ENCODE assay signal across 15 mouse cellular contexts in the genomic region with DNA sequence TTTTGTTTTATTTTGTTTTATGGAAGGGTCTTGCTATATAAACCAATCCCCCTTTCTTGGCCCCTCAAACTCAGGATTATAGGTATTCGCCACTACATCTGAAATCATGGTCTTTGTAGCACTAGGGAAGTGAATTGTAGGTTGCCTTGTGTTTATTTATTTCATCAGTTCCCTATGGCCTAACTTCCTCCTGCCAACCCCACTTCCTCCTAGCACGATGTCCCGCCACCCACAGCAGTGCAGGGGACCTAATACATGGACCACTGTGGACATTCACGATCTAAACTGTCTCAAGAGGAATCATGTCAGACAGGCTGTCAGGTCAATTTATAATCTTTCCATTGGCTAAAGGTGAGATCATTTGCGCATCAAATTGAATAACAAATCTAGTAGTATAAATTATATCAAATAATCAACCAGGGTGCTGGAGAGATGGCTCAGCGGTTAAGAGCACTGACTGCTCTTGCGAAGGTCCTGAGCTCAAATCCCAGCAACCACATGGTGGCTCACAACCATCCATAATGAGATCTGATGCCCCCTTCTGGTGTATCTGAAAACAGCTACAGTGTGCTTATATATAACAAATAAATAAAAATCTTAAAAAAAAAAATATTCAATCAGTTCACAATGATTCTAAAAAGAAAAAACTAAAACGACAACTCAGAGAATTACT. TPM values are rescaled to one million over a fixed set of nuclear protein-coding genes. Genes with fewer than 3 reads are reported as not detected.
DNase-seq lines count a peak whose midpoint lies in the region; ATAC-seq and TF ChIP-seq lines count a peak whose summit lies in the region.
"Had no signal": no experiment of that assay in that cellular context is flagged by ENCODE, and none has a peak within 500 bp of the region (broad histone marks: within the 10 kb centered on the region; RNA-seq: fewer than 3 reads in every experiment).

No protein-coding gene starts in this region.

- no peaks in the 10 kb centered on the region for H3K9me3 ChIP-seq in CH12.LX (replicated peaks; ENCODE audit: low read length)
- H3K9me3 ChIP-seq in MEL (replicated peaks; ENCODE audit: insufficient read depth, low read length): no peaks in the 10 kb centered on the region
- no peaks in the 10 kb centered on the region for H3K9me3 ChIP-seq in hindbrain, embryonic 13.5 days
- H3K9me3 ChIP-seq: hindbrain, embryonic 15.5 days; midbrain, embryonic 12.5 days had no signal

- TF ChIP-seq RAD21 in CH12.LX (IDR thresholded peaks at IDR 0.05; ENCODE audit: low read depth, low read length) (no peak; the same call in 1 of the 2 replicates), MEL (IDR thresholded peaks at IDR 0.05; ENCODE audit: low read depth, low read length) (peak; percentile 5)

- TF ChIP-seq EP300 in CH12.LX (IDR thresholded peaks at IDR 0.05; ENCODE audit: low read length): no peak
- no peak for TF ChIP-seq EP300 in MEL (IDR thresholded peaks at IDR 0.05; ENCODE audit: low read depth in 1 of 2, low read length in 2 of 2)

- no peak overlapping the region for H3K4me2 ChIP-seq in CH12.LX (ENCODE audit: insufficient read depth, low read depth, poor library complexity, severe bottlenecking)
- no peak overlapping the region for H3K4me2 ChIP-seq in hindbrain, embryonic 13.5 days
- H3K4me2 ChIP-seq: hindbrain, embryonic 15.5 days; midbrain, embryonic 12.5 days had no signal

- no peak for ATAC-seq in erythroid progenitor cell, adult 5-6 weeks (replicated peaks; ENCODE audit: low FRiP score, poor library complexity, severe bottlenecking)
- no peak for ATAC-seq in hindbrain, embryonic 13.5 days (ENCODE audit: low FRiP score)

- no peaks in the 10 kb centered on the region; the same call in 1 of the 2 replicates for H3K79me2 ChIP-seq in CH12.LX (replicated peaks; ENCODE audit: control insufficient read depth, extremely low read depth, insufficient read depth, poor library complexity, severe bottlenecking)
- H3K79me2 ChIP-seq in MEL (ENCODE audit: control insufficient read depth, insufficient read depth, low read length, poor library complexity): no peaks in the 10 kb centered on the region
- no peaks in the 10 kb centered on the region for H3K79me2 ChIP-seq in macrophage (ENCODE audit: inconsistent target)

- DNase-seq in layer of hippocampus, adult 2 months (ENCODE audit: low spot score in 2 of 2): no peak
- no peak for DNase-seq in layer of hippocampus, adult 8-10 months (ENCODE audit: low spot score in 2 of 2)
- DNase-seq in CH12.LX (ENCODE audit: extremely low read depth): no peak
- peak; percentile 35 for DNase-seq in MEL (ENCODE audit: low read depth, low spot score)
- DNase-seq: cerebellum, adult 11-12 months; cerebellum, postnatal 36 days; gastrocnemius, postnatal 36 days; liver; right cerebral cortex, postnatal 4 days; thymus, adult 2 months had no signal

- TF ChIP-seq POLR2A in CH12.LX (IDR thresholded peaks at IDR 0.05; ENCODE audit: low read depth, low read length) (no peak), MEL (IDR thresholded peaks at IDR 0.05; ENCODE audit: control insufficient read depth in 1 of 2, insufficient read depth in 1 of 2, low read depth in 1 of 2, low read length in 2 of 2, poor library complexity in 1 of 2) (no peak)

- H3K27ac ChIP-seq in layer of hippocampus, adult 2 months: no peak overlapping the region
- H3K27ac ChIP-seq in CH12.LX (ENCODE audit: insufficient read depth, low read depth) (no peak overlapping the region), MEL (ENCODE audit: control insufficient read depth, low read depth, low read length) (no peak overlapping the region), macrophage (peak overlapping the region; percentile 38)
- H3K27ac ChIP-seq in hindbrain, embryonic 13.5 days: no peak overlapping the region
- H3K27ac ChIP-seq: hindbrain, embryonic 15.5 days; midbrain, embryonic 12.5 days had no signal

- H3K9ac ChIP-seq in CH12.LX (ENCODE audit: insufficient read depth, low read depth): no peak overlapping the region
- H3K9ac ChIP-seq in MEL (ENCODE audit: control insufficient read depth, low read depth, low read length, poor library complexity, severe bottlenecking): no peak overlapping the region
- H3K9ac ChIP-seq in hindbrain, embryonic 13.5 days: no peak overlapping the region
- H3K9ac ChIP-seq: hindbrain, embryonic 15.5 days; midbrain, embryonic 12.5 days had no signal

- peaks cover 1 to 2% of the 10 kb centered on the region in 2 experiments; a peak in 3 of 4 replicates for H3K4me1 ChIP-seq in CH12.LX (ENCODE audit: control insufficient read depth in 1 of 2, insufficient read depth in 2 of 2)
- peaks cover 0 to 2% of the 10 kb centered on the region in 2 experiments; a peak in 1 of 4 replicates for H3K4me1 ChIP-seq in MEL (ENCODE audit: control insufficient read depth in 1 of 2, insufficient read depth in 2 of 2, low read length in 2 of 2)
- H3K4me1 ChIP-seq in hindbrain, embryonic 13.5 days (replicated peaks): no peaks in the 10 kb centered on the region
- H3K4me1 ChIP-seq: hindbrain, embryonic 15.5 days had no signal

- H3K36me3 ChIP-seq in CH12.LX (replicated peaks in 1 of 2; ENCODE audit: control insufficient read depth in 1 of 2, insufficient read depth in 1 of 2, low read length in 1 of 2): peaks cover 0 to 5% of the 10 kb centered on the region in 2 experiments
- H3K36me3 ChIP-seq in MEL (ENCODE audit: control insufficient read depth in 1 of 2, insufficient read depth in 2 of 2, low read length in 2 of 2): peaks cover 0 to 5% of the 10 kb centered on the region in 2 experiments; a peak in 2 of 4 replicates
- H3K36me3 ChIP-seq in macrophage (ENCODE audit: inconsistent target): no peaks in the 10 kb centered on the region
- H3K36me3 ChIP-seq in hindbrain, embryonic 13.5 days: peaks cover 5% of the 10 kb centered on the region; the same call in 1 of the 2 replicates
- H3K36me3 ChIP-seq: hindbrain, embryonic 15.5 days; midbrain, embryonic 12.5 days had no signal

- whole genome bisulfite sequencing in macrophage (ENCODE audit: missing documents): 51% methylated on average over 8 of the region's 8 CpGs
- 90% methylated on average over 8 of the region's 8 CpGs for WGBS in hindbrain, embryonic 13.5 days

- H3K4me3 ChIP-seq in layer of hippocampus, adult 2 months: no peak overlapping the region
- H3K4me3 ChIP-seq in CH12.LX (replicated peaks in 1 of 3; ENCODE audit: low read depth in 2 of 3, low read length in 2 of 3, poor library complexity in 1 of 3): no peak overlapping the region
- H3K4me3 ChIP-seq in MEL (ENCODE audit: control insufficient read depth in 1 of 2, insufficient read depth in 1 of 2, low read depth in 2 of 2, low read length in 2 of 2): no peak overlapping the region
- no peak overlapping the region for H3K4me3 ChIP-seq in macrophage (ENCODE audit: inconsistent target)
- H3K4me3 ChIP-seq in hindbrain, embryonic 13.5 days: no peak overlapping the region
- H3K4me3 ChIP-seq: hindbrain, embryonic 15.5 days; midbrain, embryonic 12.5 days had no signal

- in situ Hi-C loops in CH12.LX (cut with MboI; ENCODE audit: low pct_ligation_motif_present, low pct_unique_long_range_greater_than_20kb, low sequenced_read_pairs): no loop called here

- peak; percentile 59 for TF ChIP-seq CTCF in layer of hippocampus, adult 2 months (conservative IDR thresholded peaks at IDR 0.05)
- TF ChIP-seq CTCF in CH12.LX (conservative IDR thresholded peaks at IDR 0.05 in 1 of 2, IDR thresholded peaks at IDR 0.05 in 1 of 2; ENCODE audit: low read depth in 2 of 2, low read length in 2 of 2) (peak in 1 of 2 experiments; percentile 53; a peak in 2 of 4 replicates), MEL (IDR thresholded peaks at IDR 0.05 in 2 of 3, conservative IDR thresholded peaks at IDR 0.05 in 1 of 3; ENCODE audit: control insufficient read depth in 1 of 3, insufficient read depth in 1 of 3, low read depth in 2 of 3, low read length in 3 of 3, poor library complexity in 1 of 3, severe bottlenecking in 1 of 3) (peak in 2 of 3 experiments; percentile 18 to 42; a peak in 4 of 6 replicates)

- no peaks in the 10 kb centered on the region for H3K27me3 ChIP-seq in CH12.LX (replicated peaks)
- no peaks in the 10 kb centered on the region for H3K27me3 ChIP-seq in MEL (ENCODE audit: control insufficient read depth in 1 of 2, insufficient read depth in 2 of 2, low read length in 2 of 2)
- H3K27me3 ChIP-seq in hindbrain, embryonic 13.5 days: no peaks in the 10 kb centered on the region
- H3K27me3 ChIP-seq: hindbrain, embryonic 15.5 days; midbrain, embryonic 12.5 days had no signal

- dilution Hi-C loops in CH12.LX (cut with MboI; ENCODE audit: extremely low pct_ligation_motif_present, extremely low pct_unique_long_range_greater_than_20kb, low sequenced_read_pairs): no loop called here

TF ChIP-seq in CH12.LX, 34 proteins besides CTCF, POLR2A, EP300 and RAD21:
- TF ChIP-seq SMC3 (IDR thresholded peaks at IDR 0.05; ENCODE audit: low read depth, low read length) (peak; percentile 25; the same call in 1 of the 2 replicates), MYC (IDR thresholded peaks at IDR 0.05; ENCODE audit: low read depth, low read length) (no peak), TCF12 (IDR thresholded peaks at IDR 0.05; ENCODE audit: low read depth, low read length) (no peak), MAFK (IDR thresholded peaks at IDR 0.05; ENCODE audit: insufficient replicate concordance, low read length) (no peak)

TF ChIP-seq in MEL, 35 proteins besides CTCF, POLR2A, EP300 and RAD21:
- TF ChIP-seq SMC3 (IDR thresholded peaks at IDR 0.05; ENCODE audit: low read depth, low read length): peak; percentile 33
- TF ChIP-seq NRF1 (IDR thresholded peaks at IDR 0.05; ENCODE audit: insufficient read depth, low read depth, low read length, poor library complexity, severe bottlenecking): no peak
TF ChIP-seq in MEL: peak in this region for 1.

RNA-seq across cellular contexts. Expression of a gene that starts 23.1 kb away (rescaled TPM):
- 10 to 100 TPM; 53.2 to 57.8 TPM for total RNA-seq in layer of hippocampus, adult 2 months (2021)
- total RNA-seq in layer of hippocampus, adult 8-10 months (2022): 10 to 100 TPM; 49.6 to 57.7 (median 53.5) TPM
- total RNA-seq in CH12.LX (2012; rRNA removed) (3.1 and 6.2 TPM in 2 replicates), CH12.LX (2014; rRNA removed) (11.1 and 12.1 TPM in 2 replicates), MEL (2012; rRNA removed) (1.9 and 2.9 TPM in 2 replicates)
- polyA plus RNA-seq in CH12.LX (2012; ENCODE audit: insufficient read length, low read depth) (6.7 and 7.1 TPM in 2 replicates), MEL (2012; ENCODE audit: insufficient read depth in 1 of 2, insufficient read length in 2 of 2, low read depth in 1 of 2, low replicate concordance in 2 of 2, missing spikeins in 1 of 2) (1 to 10 TPM in 1 of 2 experiments, not detected in 1; 7.7 TPM), macrophage (2018) (12.5 to 57.2 TPM (median 15.2 TPM) in 3 replicates)
- 10 to 100 TPM; 12.1 to 60.6 (median 42.5) TPM for total RNA-seq in macrophage (2018; cell fraction: chromatin; rRNA removed)
- total RNA-seq in macrophage (2018; cell fraction: cytosol; rRNA removed): 10 to 100 TPM; 13.8 to 22.4 (median 18.9) TPM
- total RNA-seq in macrophage (2018; cell fraction: nucleus; rRNA removed): 10 to 100 TPM; 13.8 to 67.6 (median 29.7) TPM
- total RNA-seq in erythroid progenitor cell, adult 5-6 weeks (2015; ENCODE audit: low replicate concordance): 77.8 and 87.2 TPM in 2 replicates
- total RNA-seq in erythroid progenitor cell, adult 5-6 weeks (2017; ENCODE audit: low replicate concordance): 80.0 and 82.3 TPM in 2 replicates
- polyA plus RNA-seq in hindbrain, embryonic 13.5 days (2015; fragmentation: Nextera tagmentation; extraction: Ambion mirVana): 28.1 and 31.5 TPM in 2 replicates
